Mouse (Mus musculus): Measurements from ENCODE around the gene Cdc42bpg. TPM values are rescaled to one million over a fixed set of nuclear protein-coding genes. Genes with fewer than 3 reads are reported as not detected.

The Cdc42bpg gene
- polyA plus RNA-seq, 2 experiments, result 0.32 to 2.1 TPM

DNA sequence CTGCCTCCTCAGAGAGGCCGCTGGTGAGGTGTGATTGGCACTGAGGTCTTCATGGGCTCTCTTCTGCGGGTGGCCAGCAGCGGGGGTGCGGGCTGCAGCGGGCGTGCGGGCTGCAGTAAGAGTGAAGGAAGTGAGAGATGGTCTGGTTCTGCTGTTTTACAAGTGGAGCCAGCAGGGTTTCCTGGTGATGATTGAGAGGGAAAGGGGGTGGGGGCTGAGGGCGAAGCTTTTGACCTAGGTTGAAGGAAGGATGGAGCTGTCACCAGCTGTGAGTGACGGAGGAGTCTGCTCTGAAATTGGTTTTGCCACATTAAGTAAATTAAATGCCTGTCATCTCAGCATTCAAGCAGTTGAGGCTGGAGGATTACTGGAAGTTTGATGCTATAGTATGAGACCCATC is 42.5 kb downstream of the Cdc42bpg start:
- Histone ChIP-seq H3K9ac (replicated peaks) (no peak overlapping the region), H3K9me3 (ENCODE audit: control insufficient read depth, low read length) (no peaks in the 10 kb centered on the region), H3K27ac (no peak overlapping the region), H3K4me2 (ENCODE audit: low read depth) (peak overlapping the region; percentile 37; the same call in 1 of the 2 replicates), H3K27me3 (ENCODE audit: control insufficient read depth, insufficient read depth, low read length) (no peaks in the 10 kb centered on the region), H3K36me3 (replicated peaks; ENCODE audit: control insufficient read depth, insufficient read depth, low read depth) (no peaks in the 10 kb centered on the region; the same call in 1 of the 2 replicates), H3K4me3 (ENCODE audit: insufficient read depth in 1 of 2, low read depth in 2 of 2, low read length in 2 of 2) (no peak overlapping the region), H3K4me1 (replicated peaks; ENCODE audit: control insufficient read depth in 2 of 2, insufficient read depth in 2 of 2, low read length in 1 of 2) (peaks cover 10 to 11% of the 10 kb centered on the region in 2 experiments)
- WGBS (ENCODE audit: insufficient replicate concordance), result 33% methylated on average over 9 of the region's 9 CpGs
- no peak for TF ChIP-seq CTCF (IDR thresholded peaks at IDR 0.05; ENCODE audit: low read depth)
- TF ChIP-seq EP300 (IDR thresholded peaks at IDR 0.05; ENCODE audit: low read depth), result no peak
- ATAC-seq (ENCODE audit: insufficient read depth), result no peak
- DNase-seq (ENCODE audit: low read depth in 3 of 3, low spot score in 3 of 3), result no peak

DNA sequence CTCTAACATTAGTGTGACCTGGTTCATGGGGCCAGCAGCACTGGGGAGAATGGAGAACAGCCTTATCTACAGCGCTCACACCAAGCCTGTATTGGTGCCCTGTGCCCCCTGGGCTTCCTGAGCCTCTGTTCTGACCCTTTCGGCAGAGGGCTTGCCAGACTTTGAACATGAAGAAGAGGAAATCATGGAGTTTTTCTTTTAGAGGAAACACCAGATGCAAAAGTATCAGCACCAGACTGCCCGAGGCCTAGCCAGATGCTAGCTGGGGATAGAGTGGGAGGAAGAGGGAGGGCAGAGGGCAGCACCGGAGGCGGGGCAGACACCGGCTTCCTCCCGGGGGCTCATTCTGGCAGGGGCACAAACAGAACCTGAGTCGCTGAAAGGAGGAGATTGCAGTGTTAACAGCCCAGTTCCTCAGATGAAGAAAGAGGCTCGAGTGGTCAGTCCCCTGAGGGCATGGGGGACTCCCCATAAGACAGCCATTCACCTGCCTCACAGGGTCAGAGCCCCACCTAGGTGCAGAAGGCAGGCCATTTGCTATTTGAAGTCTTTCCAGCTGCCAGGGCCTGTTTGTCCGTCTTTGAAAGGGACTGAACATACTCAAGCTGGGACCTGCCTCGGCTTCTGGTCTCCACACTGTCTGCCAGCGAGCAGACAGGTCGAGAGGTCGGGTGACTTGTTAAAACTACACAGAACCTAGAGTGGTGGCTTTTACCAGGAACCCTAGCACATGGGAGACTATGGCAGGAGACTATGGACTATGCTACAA is 43.1 kb downstream of the Cdc42bpg start:
- Histone ChIP-seq H3K27ac (no peak overlapping the region; the same call in 1 of the 2 replicates), H3K36me3 (replicated peaks; ENCODE audit: control insufficient read depth, insufficient read depth, low read depth) (no peaks in the 10 kb centered on the region; the same call in 1 of the 2 replicates), H3K27me3 (ENCODE audit: control insufficient read depth, insufficient read depth, low read length) (no peaks in the 10 kb centered on the region), H3K4me1 (replicated peaks; ENCODE audit: control insufficient read depth in 2 of 2, insufficient read depth in 2 of 2, low read length in 1 of 2) (peaks cover 10 to 11% of the 10 kb centered on the region in 2 experiments), H3K4me3 (ENCODE audit: insufficient read depth in 1 of 2, low read depth in 2 of 2, low read length in 2 of 2) (no peak overlapping the region), H3K4me2 (ENCODE audit: low read depth) (peak overlapping the region; percentile 37), H3K9me3 (ENCODE audit: control insufficient read depth, low read length) (no peaks in the 10 kb centered on the region), H3K9ac (replicated peaks) (peak overlapping the region; percentile 20; the same call in 1 of the 2 replicates)
- ATAC-seq (ENCODE audit: insufficient read depth), result peak; percentile 58; the same call in 1 of the 2 replicates
- 17% methylated on average over 14 of the region's 14 CpGs for WGBS (ENCODE audit: insufficient replicate concordance)
- no peak for DNase-seq (ENCODE audit: low read depth in 3 of 3, low spot score in 3 of 3)
- TF ChIP-seq CTCF (IDR thresholded peaks at IDR 0.05; ENCODE audit: low read depth) (no peak), EP300 (IDR thresholded peaks at IDR 0.05; ENCODE audit: low read depth) (no peak)

- 74% methylated on average over 14 of the region's 14 CpGs for WGBS (ENCODE audit: insufficient replicate concordance)
These were observed 45.3 kb downstream of the Cdc42bpg start for GRCm38 (mm10) chr19:6351431-6352106.

DNA sequence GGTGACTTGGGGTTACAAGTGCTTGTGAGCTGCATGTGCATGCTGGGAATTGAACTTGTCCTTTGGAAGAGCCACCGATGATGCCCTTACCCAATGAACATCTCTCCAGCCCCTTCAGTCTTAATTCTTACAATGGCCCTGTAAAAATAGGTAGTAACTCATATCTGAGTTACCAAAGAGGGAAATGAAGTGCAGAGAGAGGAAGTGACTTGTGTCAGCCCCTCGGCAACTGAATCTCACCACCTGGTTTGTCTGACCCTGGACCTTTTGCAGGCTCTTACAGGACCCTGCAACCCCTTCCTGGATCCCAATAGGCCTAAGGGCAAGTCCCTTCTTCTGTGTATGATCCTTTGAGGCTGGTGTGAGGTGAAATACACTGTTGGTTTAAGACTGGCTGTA is 45.9 kb downstream of the Cdc42bpg start:
- H3K9me3 ChIP-seq (ENCODE audit: control insufficient read depth, low read length), result no peaks in the 10 kb centered on the region
- ATAC-seq (ENCODE audit: insufficient read depth) (no peak), DNase-seq (ENCODE audit: low read depth in 3 of 3, low spot score in 3 of 3) (no peak)
- H3K27ac ChIP-seq, result no peak overlapping the region
- TF ChIP-seq CTCF (IDR thresholded peaks at IDR 0.05; ENCODE audit: low read depth) (no peak), EP300 (IDR thresholded peaks at IDR 0.05; ENCODE audit: low read depth) (no peak)
- WGBS (ENCODE audit: insufficient replicate concordance), result 41% methylated on average over 2 of the region's 2 CpGs
- H3K9ac ChIP-seq (replicated peaks), result no peak overlapping the region
- no peaks in the 10 kb centered on the region; the same call in 1 of the 2 replicates for H3K36me3 ChIP-seq (replicated peaks; ENCODE audit: control insufficient read depth, insufficient read depth, low read depth)
- H3K4me3 ChIP-seq (ENCODE audit: insufficient read depth in 1 of 2, low read depth in 2 of 2, low read length in 2 of 2), result no peak overlapping the region
- peaks cover 10 to 11% of the 10 kb centered on the region in 2 experiments for H3K4me1 ChIP-seq (replicated peaks; ENCODE audit: control insufficient read depth in 2 of 2, insufficient read depth in 2 of 2, low read length in 1 of 2)
- no peaks in the 10 kb centered on the region for H3K27me3 ChIP-seq (ENCODE audit: control insufficient read depth, insufficient read depth, low read length)
- H3K4me2 ChIP-seq (ENCODE audit: low read depth), result no peak overlapping the region

More at GRCm38 (mm10) chr19:6351431-6352106, 45.3 kb downstream of the Cdc42bpg start:
- Histone ChIP-seq H3K27me3 (ENCODE audit: control insufficient read depth, insufficient read depth, low read length) (no peaks in the 10 kb centered on the region), H3K4me3 (ENCODE audit: insufficient read depth in 1 of 2, low read depth in 2 of 2, low read length in 2 of 2) (no peak overlapping the region), H3K27ac (no peak overlapping the region), H3K9me3 (ENCODE audit: control insufficient read depth, low read length) (no peaks in the 10 kb centered on the region), H3K4me2 (ENCODE audit: low read depth) (no peak overlapping the region), H3K4me1 (replicated peaks; ENCODE audit: control insufficient read depth in 2 of 2, insufficient read depth in 2 of 2, low read length in 1 of 2) (peaks cover 10 to 11% of the 10 kb centered on the region in 2 experiments), H3K9ac (replicated peaks) (no peak overlapping the region), H3K36me3 (replicated peaks; ENCODE audit: control insufficient read depth, insufficient read depth, low read depth) (no peaks in the 10 kb centered on the region; the same call in 1 of the 2 replicates)
- ATAC-seq (ENCODE audit: insufficient read depth) (no peak), DNase-seq (ENCODE audit: low read depth in 3 of 3, low spot score in 3 of 3) (no peak)
- no peak for TF ChIP-seq CTCF (IDR thresholded peaks at IDR 0.05; ENCODE audit: low read depth)
- no peak for TF ChIP-seq EP300 (IDR thresholded peaks at IDR 0.05; ENCODE audit: low read depth)

DNA sequence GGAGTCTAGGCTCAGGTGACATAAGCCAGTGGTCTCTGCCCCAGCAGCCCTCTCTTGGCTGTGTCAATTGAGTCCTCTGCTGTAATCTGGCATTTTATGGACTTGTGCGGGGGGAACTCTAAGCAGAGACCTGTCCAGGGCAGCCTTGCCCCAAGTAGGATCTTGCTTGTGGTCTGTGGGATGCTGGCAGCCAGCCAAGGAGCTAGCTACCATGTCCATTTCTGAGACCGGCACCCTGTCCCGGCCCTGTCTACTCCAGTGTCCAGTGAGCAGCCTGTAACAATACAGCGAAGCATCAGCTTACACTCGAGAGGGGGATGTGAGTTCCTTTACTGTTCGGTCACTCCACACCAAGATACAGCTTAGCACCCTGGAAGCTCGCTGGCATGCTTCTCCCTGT is 47.8 kb downstream of the Cdc42bpg start:
- 86% methylated on average over 7 of the region's 7 CpGs for WGBS (ENCODE audit: insufficient replicate concordance)
- H3K4me3 ChIP-seq (ENCODE audit: insufficient read depth in 1 of 2, low read depth in 2 of 2, low read length in 2 of 2), result no peak overlapping the region
- H3K27ac ChIP-seq, result no peak overlapping the region
- no peak overlapping the region for H3K9ac ChIP-seq (replicated peaks)
- no peak overlapping the region for H3K4me2 ChIP-seq (ENCODE audit: low read depth)
- H3K27me3 ChIP-seq (ENCODE audit: control insufficient read depth, insufficient read depth, low read length), result no peaks in the 10 kb centered on the region
- DNase-seq (ENCODE audit: low read depth in 3 of 3, low spot score in 3 of 3) (no peak), ATAC-seq (ENCODE audit: insufficient read depth) (no peak)
- no peaks in the 10 kb centered on the region for H3K9me3 ChIP-seq (ENCODE audit: control insufficient read depth, low read length)
- H3K4me1 ChIP-seq (replicated peaks; ENCODE audit: control insufficient read depth in 2 of 2, insufficient read depth in 2 of 2, low read length in 1 of 2), result peaks cover 4 to 5% of the 10 kb centered on the region in 2 experiments
- H3K36me3 ChIP-seq (replicated peaks; ENCODE audit: control insufficient read depth, insufficient read depth, low read depth), result no peaks in the 10 kb centered on the region; the same call in 1 of the 2 replicates
- TF ChIP-seq EP300 (IDR thresholded peaks at IDR 0.05; ENCODE audit: low read depth) (no peak), CTCF (IDR thresholded peaks at IDR 0.05; ENCODE audit: low read depth) (no peak)
